Mouse (Mus musculus) forebrain, embryonic 11.5 days (tissue): ENCODE data around the gene Clmp. TPM values are rescaled to one million over a fixed set of nuclear protein-coding genes. Genes with fewer than 3 reads are reported as not detected.
"Not testable (repeated sequence)": the region's sequence is repeated elsewhere in the genome, so short reads cannot be mapped to it uniquely, and the experiment has no call there.

Source experiments
- ATAC-seq: fragments of 200-750 bp; cut with Nextera tagmentation; replicated peaks from 2 replicates; pipeline ENCODE4 v1.8.0; 2017; ENCODE audit warnings: moderate TSS enrichment; ENCODE audit not compliant: low FRiP score
- DNase-seq: peaks from one replicate; pipeline ENCODE4 v3.0.0-alpha.2; 2017; ENCODE audit warnings: low spot score
- H3K27ac ChIP-seq: fragments of 300-500 bp; sonication (generic); 2 replicates; pipeline ENCODE4 v1.5.1; 2014; ENCODE audit warnings: low read depth, low read length
- H3K27me3 ChIP-seq: fragments of 300-500 bp; sonication (generic); 2 replicates; pipeline ENCODE4 v1.6.1; 2014; ENCODE audit warnings: mild to moderate bottlenecking, low read length, mixed read lengths; ENCODE audit not compliant: control insufficient read depth, insufficient read depth
- H3K36me3 ChIP-seq: fragments of 300-500 bp; sonication (generic); 2 replicates; pipeline ENCODE4 v1.6.1; 2014; ENCODE audit warnings: mild to moderate bottlenecking, low read length, moderate library complexity, mixed read lengths; ENCODE audit not compliant: control insufficient read depth, insufficient read depth
- H3K4me1 ChIP-seq: fragments of 300-500 bp; sonication (generic); replicated peaks from 2 replicates; pipeline ENCODE4 v1.6.1; 2014; ENCODE audit warnings: low read length, mixed read lengths; ENCODE audit not compliant: control insufficient read depth, insufficient read depth
- H3K4me2 ChIP-seq: fragments of 300-500 bp; sonication (generic); 2 replicates; pipeline ENCODE4 v1.6.1; 2014; ENCODE audit warnings: low read depth, mild to moderate bottlenecking, low read length, moderate library complexity, mixed read lengths; ENCODE audit not compliant: severe bottlenecking
- H3K4me3 ChIP-seq: fragments of 300-500 bp; sonication (generic); 2 replicates; pipeline ENCODE4 v1.5.1; 2014; ENCODE audit warnings: low read depth, low read length
- H3K9ac ChIP-seq: fragments of 300-500 bp; sonication (generic); 2 replicates; pipeline ENCODE4 v1.6.1; 2014; ENCODE audit warnings: low read length
- H3K9me3 ChIP-seq: fragments of 300-500 bp; sonication (generic); 2 replicates; pipeline ENCODE4 v1.6.1; 2016; ENCODE audit warnings: low read length, mixed read lengths; ENCODE audit not compliant: control insufficient read depth
- WGBS: fragments of 180-500 bp; shearing (Covaris S2); extraction: QIAGEN DNeasy Blood & Tissue Kit; methylation state at CpG from one replicate; pipeline ENCODE4 v1.1.7; 2014; 5-methylcytosine and 5-hydroxymethylcytosine counted together
- polyA plus RNA-seq: library from polyadenylated mRNA; unstranded; fragments of >200 nt; fragmentation: Nextera tagmentation; extraction: Ambion mirVana; gene quantifications from 2 replicates; pipeline ENCODE4 v1.2.1, GENCODE M21; 2014

The Clmp gene
- polyA plus RNA-seq, 1 experiment from 2014 or later: 23.3 TPM

- H3K9me3 ChIP-seq: no peaks in the 10 kb centered on the region
- no peaks in the 10 kb centered on the region for H3K36me3 ChIP-seq
- ATAC-seq (no peak), DNase-seq (no peak)
- no peaks in the 10 kb centered on the region for H3K27me3 ChIP-seq
- no peak overlapping the region for H3K27ac ChIP-seq
- H3K4me3 ChIP-seq: no peak overlapping the region
- WGBS: 90% methylated on average over 2 of the region's 2 CpGs
- H3K4me2 ChIP-seq: no peak overlapping the region
- H3K9ac ChIP-seq: no peak overlapping the region
- H3K4me1 ChIP-seq: 0 out of 2 replicates have a peak, but pooled peaks cover 2% of the 10 kb centered on the region
Observed at GRCm38 (mm10) chr9:40795562-40795961, 109.8 kb downstream of the Clmp start.

GRCm38 (mm10) chr9:40796054-40796453, 110.3 kb downstream of the Clmp start:
- 71% methylated on average over 4 of the region's 4 CpGs for WGBS
- H3K36me3 ChIP-seq: no peaks in the 10 kb centered on the region
- H3K4me2 ChIP-seq: no peak overlapping the region
- no peaks in the 10 kb centered on the region for H3K9me3 ChIP-seq
- no peak overlapping the region for H3K27ac ChIP-seq
- DNase-seq (no peak), ATAC-seq (no peak)
- no peaks in the 10 kb centered on the region for H3K27me3 ChIP-seq
- 0 out of 2 replicates have a peak, but pooled peaks cover 2% of the 10 kb centered on the region for H3K4me1 ChIP-seq
- H3K9ac ChIP-seq: no peak overlapping the region
- no peak overlapping the region for H3K4me3 ChIP-seq

- Histone ChIP-seq H3K36me3 (no peaks in the 10 kb centered on the region; the same call in 1 of the 2 replicates), H3K9me3 (no peaks in the 10 kb centered on the region), H3K4me3 (no peak overlapping the region), H3K27me3 (no peaks in the 10 kb centered on the region), H3K4me2 (no peak overlapping the region), H3K4me1 (peaks cover 2% of the 10 kb centered on the region; the same call in 1 of the 2 replicates), H3K9ac (no peak overlapping the region), H3K27ac (no peak overlapping the region)
- no peak for DNase-seq
- 79% methylated on average over 9 of the region's 9 CpGs for WGBS
- no peak for ATAC-seq
Observed at GRCm38 (mm10) chr9:40798247-40798960, 112.6 kb downstream of the Clmp start.

GRCm38 (mm10) chr9:40799112-40799511, 113.3 kb downstream of the Clmp start:
- Histone ChIP-seq H3K27me3 (no peaks in the 10 kb centered on the region), H3K9me3 (no peaks in the 10 kb centered on the region), H3K9ac (peak overlapping the region; percentile 93; the same call in 1 of the 2 replicates), H3K4me1 (peaks cover 2% of the 10 kb centered on the region; the same call in 1 of the 2 replicates), H3K36me3 (peaks cover 2% of the 10 kb centered on the region; the same call in 1 of the 2 replicates), H3K27ac (peak overlapping the region; percentile 95; the same call in 1 of the 2 replicates), H3K4me2 (no peak overlapping the region), H3K4me3 (no peak overlapping the region; the same call in 1 of the 2 replicates)
- ATAC-seq (no peak), DNase-seq (no peak)
- WGBS: 29% methylated on average over 3 of the region's 3 CpGs

GRCm38 (mm10) chr9:40799837-40800501, 114.2 kb downstream of the Clmp start:
- Histone ChIP-seq H3K27me3 (no peaks in the 10 kb centered on the region), H3K4me1 (peaks cover 2% of the 10 kb centered on the region; the same call in 1 of the 2 replicates), H3K36me3 (peaks cover 2% of the 10 kb centered on the region; the same call in 1 of the 2 replicates), H3K4me3 (peak overlapping the region; percentile 100), H3K4me2 (peak overlapping the region; percentile 82), H3K27ac (peak overlapping the region; percentile 95), H3K9ac (peak overlapping the region; percentile 93), H3K9me3 (no peaks in the 10 kb centered on the region)
- peak; percentile 50 for ATAC-seq
- 3% methylated on average over 30 of the region's 30 CpGs for WGBS
- peak; percentile 82 for DNase-seq

- peak within 1 kb of the TSS; percentile 100 for H3K4me3 ChIP-seq
- peak within 1 kb of the TSS; percentile 95 for H3K27ac ChIP-seq
- H3K27me3 ChIP-seq: no peaks in the 10 kb centered on the region
- no peaks in the 10 kb centered on the region for H3K9me3 ChIP-seq
- peaks cover 10% of the 10 kb centered on the region for H3K36me3 ChIP-seq
- H3K4me2 ChIP-seq: peak within 1 kb of the TSS; percentile 85
- peak within 1 kb of the TSS; percentile 100 for H3K9ac ChIP-seq
- DNase-seq (peak; percentile 100), ATAC-seq (peak; percentile 97)
- peaks cover 7% of the 10 kb centered on the region; the same call in 1 of the 2 replicates for H3K4me1 ChIP-seq
- under 1% methylated on average over 74 of the region's 83 CpGs for WGBS
Observed at GRCm38 (mm10) chr9:40800675-40801612, 115.2 kb downstream of the Clmp start, which contains the start of gene Hspa8. Gene Hspa8, plus strand, starts transcription at chr9:40800984.

- DNase-seq (peak; percentile 56), ATAC-seq (peak; percentile 19)
- Histone ChIP-seq H3K4me2 (peak overlapping the region; percentile 85), H3K9ac (peak overlapping the region; percentile 100), H3K27ac (peak overlapping the region; percentile 90), H3K36me3 (peaks cover 10% of the 10 kb centered on the region), H3K4me3 (peak overlapping the region; percentile 100)
- under 1% methylated on average over 28 of the region's 28 CpGs for WGBS
- not testable (repeated sequence) for H3K9me3 ChIP-seq, H3K4me1 ChIP-seq, H3K27me3 ChIP-seq
Observed at GRCm38 (mm10) chr9:40801614-40802532, 116.1 kb downstream of the Clmp start.
